Mouse (Mus musculus) CH12.LX (cell line): Measurements from ENCODE around the gene Sort1. TPM values are rescaled to one million over a fixed set of nuclear protein-coding genes. Genes with fewer than 3 reads are reported as not detected.
A peak's percentile ranks its signal among the peaks of the same experiment; 100 is the strongest.

ENCODE experiments used
- DNase-seq: peaks from one replicate; pipeline ENCODE4 v3.0.0-alpha.2; 2013; ENCODE audit errors: extremely low read depth
- H3K27ac ChIP-seq: 2 replicates; pipeline ENCODE4 v1.5.1; 2012; ENCODE audit warnings: low read depth, mild to moderate bottlenecking, control low read depth, moderate library complexity; ENCODE audit not compliant: insufficient read depth
- H3K27me3 ChIP-seq: replicated peaks from 2 replicates; pipeline ENCODE3; 2012; ENCODE audit warnings: inconsistent platforms
- H3K36me3 ChIP-seq, 2 experiments: replicated peaks in 1 of 2; 2 replicates each; pipeline versions ENCODE3 to v1.6.1; 2012; ENCODE audit warnings: inconsistent platforms in 1 of 2, low read length in 1 of 2, mild to moderate bottlenecking in 1 of 2, mixed read lengths in 1 of 2, moderate library complexity in 1 of 2; ENCODE audit not compliant: control insufficient read depth in 1 of 2, insufficient read depth in 1 of 2
- H3K4me1 ChIP-seq, 2 experiments: 2 replicates each; pipeline ENCODE4 v1.6.1; 2012; ENCODE audit warnings: inconsistent platforms in 1 of 2, moderate library complexity in 1 of 2; ENCODE audit not compliant: insufficient read depth in 2 of 2, control insufficient read depth in 1 of 2
- H3K4me2 ChIP-seq: 2 replicates; pipeline ENCODE4 v1.6.1; 2012; ENCODE audit warnings: low read depth, mild to moderate bottlenecking, control low read depth; ENCODE audit not compliant: poor library complexity, insufficient read depth, severe bottlenecking
- H3K4me3 ChIP-seq, 3 experiments: fragments of 150-350 bp in 1 of 3; sonication (generic) in 1 of 3; replicated peaks in 1 of 3; 2 replicates each; pipeline versions ENCODE3 to v1.5.1; 2011 to 2012; ENCODE audit warnings: low read depth in 2 of 3, low read length in 2 of 3, mild to moderate bottlenecking in 2 of 3, moderate library complexity in 2 of 3, control low read depth in 1 of 3, improper control_type of control experiment in 1 of 3, inconsistent platforms in 1 of 3, mixed read lengths in 1 of 3; ENCODE audit not compliant: poor library complexity in 1 of 3
- H3K79me2 ChIP-seq: replicated peaks from 2 replicates; pipeline ENCODE4 v1.6.1; 2012; ENCODE audit warnings: mild to moderate bottlenecking, moderate library complexity; ENCODE audit not compliant: control insufficient read depth, poor library complexity, insufficient read depth, severe bottlenecking; ENCODE audit errors: extremely low read depth
- H3K9ac ChIP-seq: 2 replicates; pipeline ENCODE4 v1.6.1; 2012; ENCODE audit warnings: low read depth, mild to moderate bottlenecking, control low read depth, moderate library complexity; ENCODE audit not compliant: insufficient read depth
- H3K9me3 ChIP-seq: replicated peaks from 2 replicates; pipeline ENCODE3; 2012; ENCODE audit warnings: low read length, inconsistent platforms, mixed read lengths
- CHD2 ChIP-seq: IDR thresholded peaks from 2 replicates; pipeline ENCODE4 v1.6.1; 2011; ENCODE audit warnings: low read length, improper control_type of control experiment
- CTCF ChIP-seq, 2 experiments: IDR thresholded peaks in 1 of 2; conservative IDR thresholded peaks in 1 of 2; 2 replicates each; pipeline ENCODE4 v1.5.1; 2011 to 2012; ENCODE audit warnings: low read depth in 2 of 2, low read length in 2 of 2, improper control_type of control experiment in 1 of 2, inconsistent platforms in 1 of 2, mild to moderate bottlenecking in 1 of 2, moderate library complexity in 1 of 2
- E2F4 ChIP-seq: IDR thresholded peaks from 2 replicates; pipeline ENCODE4 v1.6.1; 2011; ENCODE audit warnings: low read depth, low read length, improper control_type of control experiment; ENCODE audit not compliant: insufficient replicate concordance
- GABPA ChIP-seq: IDR thresholded peaks from 2 replicates; pipeline ENCODE4 v1.6.1; 2012; ENCODE audit warnings: low read depth, low read length, improper control_type of control experiment, inconsistent platforms; ENCODE audit not compliant: insufficient replicate concordance
- JUND ChIP-seq: conservative IDR thresholded peaks from 2 replicates; pipeline ENCODE4 v1.6.1; 2011; ENCODE audit warnings: low read depth, low read length, improper control_type of control experiment
- MAFK ChIP-seq: IDR thresholded peaks from 2 replicates; pipeline ENCODE4 v1.6.1; 2011; ENCODE audit warnings: low read length, improper control_type of control experiment; ENCODE audit not compliant: insufficient replicate concordance
- MYC ChIP-seq: IDR thresholded peaks from 2 replicates; pipeline ENCODE4 v1.6.1; 2011; ENCODE audit warnings: low read depth, mild to moderate bottlenecking, improper control_type of control experiment, low read length
- NELFE ChIP-seq: IDR thresholded peaks from 2 replicates; pipeline ENCODE4 v1.6.1; 2011; ENCODE audit warnings: low read depth, low read length, improper control_type of control experiment
- POLR2A ChIP-seq: IDR thresholded peaks from 2 replicates; pipeline ENCODE4 v1.6.1; 2011; ENCODE audit warnings: low read depth, mild to moderate bottlenecking, improper control_type of control experiment, low read length
- POLR2AphosphoS2 ChIP-seq: IDR thresholded peaks from 2 replicates; pipeline ENCODE4 v1.6.1; 2011; ENCODE audit warnings: low read depth, low read length, improper control_type of control experiment
- RAD21 ChIP-seq: IDR thresholded peaks from 2 replicates; pipeline ENCODE4 v1.6.1; 2011; ENCODE audit warnings: low read depth, mild to moderate bottlenecking, low read length, improper control_type of control experiment, moderate library complexity
- SIN3A ChIP-seq: IDR thresholded peaks from 2 replicates; pipeline ENCODE4 v1.6.1; 2012; ENCODE audit warnings: low read length, improper control_type of control experiment, inconsistent platforms
- SMC3 ChIP-seq: IDR thresholded peaks from 2 replicates; pipeline ENCODE4 v1.6.1; 2011; ENCODE audit warnings: low read depth, low read length, improper control_type of control experiment
- TBP ChIP-seq: conservative IDR thresholded peaks from 2 replicates; pipeline ENCODE4 v1.6.1; 2011; ENCODE audit warnings: low read depth, low read length, improper control_type of control experiment
- TCF12 ChIP-seq: IDR thresholded peaks from 2 replicates; pipeline ENCODE4 v1.6.1; 2014; ENCODE audit warnings: low read depth, mild to moderate bottlenecking, inconsistent platforms, low read length, improper control_type of control experiment
- ZC3H11A ChIP-seq: IDR thresholded peaks from 2 replicates; pipeline ENCODE4 v1.6.1; 2012; ENCODE audit warnings: low read depth, mild to moderate bottlenecking, inconsistent platforms, low read length, improper control_type of control experiment
- ZKSCAN1 ChIP-seq: IDR thresholded peaks from 2 replicates; pipeline ENCODE4 v1.6.1; 2012; ENCODE audit warnings: low read depth, inconsistent platforms, low read length, improper control_type of control experiment, borderline replicate concordance
- ZMIZ1 ChIP-seq: IDR thresholded peaks from 2 replicates; pipeline ENCODE4 v1.6.1; 2012; ENCODE audit warnings: low read depth, mild to moderate bottlenecking, inconsistent platforms, low read length, improper control_type of control experiment
- dilution Hi-C: fragments of 300-500 bp; cut with MboI; formaldehyde crosslinking; loops from 2 replicates; pipeline ENCODE4 v1.14.3; 2020; ENCODE audit warnings: low sequenced_read_pairs; ENCODE audit not compliant: extremely low pct_unique_long_range_greater_than_20kb, extremely low pct_ligation_motif_present
- in situ Hi-C: fragments of 300-500 bp; cut with MboI; formaldehyde crosslinking; loops from 3 replicates; pipeline ENCODE4 v1.14.3; 2019; ENCODE audit warnings: low sequenced_read_pairs, low pct_ligation_motif_present, low pct_unique_long_range_greater_than_20kb, mixed read lengths
- polyA plus RNA-seq: library from polyadenylated mRNA; unstranded; fragments of >175 nt; gene quantifications from 2 replicates; pipeline ENCODE4 v1.2.1, GENCODE M21; 2012; ENCODE audit warnings: low read depth; ENCODE audit not compliant: insufficient read length
- total RNA-seq, 2 experiments: library from RNA; depleted of rRNA; stranded (reverse); fragments of 300-350 nt in 1 of 2; fragments of >200 nt in 1 of 2; gene quantifications; 2 replicates each; pipeline ENCODE4 v1.2.3; 2012 to 2014

Gene Sort1
- total and polyA plus RNA-seq, 3 experiments: 0.15 to 1.2 (median 0.90) TPM

- no peaks in the 10 kb centered on the region for H3K9me3 ChIP-seq
- no peak overlapping the region for H3K4me2 ChIP-seq
- peaks cover 9 to 27% of the 10 kb centered on the region in 2 experiments for H3K36me3 ChIP-seq
- dilution Hi-C loops (no loop called here), in situ Hi-C loops (no loop called here)
- H3K4me3 ChIP-seq: no peak overlapping the region
- peak; percentile 19 for TF ChIP-seq ZC3H11A
- TF ChIP-seq CTCF (conservative IDR thresholded peaks at IDR 0.05 in 1 of 2, IDR thresholded peaks at IDR 0.05 in 1 of 2; ENCODE audit: low read depth in 2 of 2, low read length in 2 of 2): peak; percentile 19 to 90; a peak in 2 of 4 replicates
- TF ChIP-seq JUND: peak; percentile 60; the same call in 1 of the 2 replicates
- 0 out of 2 replicates have a peak, but pooled peaks have one; percentile 41 for TF ChIP-seq MAFK
- peak; percentile 76 for TF ChIP-seq SMC3
- peak; percentile 91 for TF ChIP-seq RAD21
- no peak for TF ChIP-seq TBP
- TF ChIP-seq POLR2AphosphoS2: no peak
- peak; percentile 41; the same call in 1 of the 2 replicates for TF ChIP-seq MYC
- no peak overlapping the region for H3K9ac ChIP-seq
- H3K27ac ChIP-seq: no peak overlapping the region
- no peaks in the 10 kb centered on the region; a peak in 1 of 4 replicates for H3K4me1 ChIP-seq
- H3K27me3 ChIP-seq: peaks cover 15% of the 10 kb centered on the region
- H3K79me2 ChIP-seq: no peaks in the 10 kb centered on the region
- DNase-seq: peak; percentile 54
These were observed 1.3 kb upstream of the Sort1 start for GRCm38 (mm10) chr3:108282401-108283240.

DNA sequence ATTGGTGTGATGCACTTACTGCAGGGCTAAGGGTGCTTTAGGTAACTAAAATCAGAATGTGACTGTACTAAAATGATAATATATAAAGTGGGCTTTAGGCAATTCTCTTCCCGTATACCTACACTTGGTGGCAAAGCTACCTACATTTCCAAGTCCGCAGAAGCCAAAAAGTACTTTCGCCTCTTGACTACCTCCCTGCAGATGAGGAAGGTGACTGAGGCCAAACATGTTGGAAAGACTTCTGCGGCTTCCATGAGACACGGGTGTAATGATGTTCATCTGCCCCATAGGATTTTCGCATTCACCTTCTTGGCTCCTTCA lies 681 bp upstream of the Sort1 start:
- Histone ChIP-seq H3K9me3 (no peaks in the 10 kb centered on the region), H3K9ac (no peak overlapping the region), H3K27ac (no peak overlapping the region), H3K27me3 (peaks cover 15% of the 10 kb centered on the region), H3K4me1 (no peaks in the 10 kb centered on the region; a peak in 1 of 4 replicates), H3K4me3 (no peak overlapping the region), H3K4me2 (peak overlapping the region; percentile 85), H3K36me3 (peaks cover 4 to 21% of the 10 kb centered on the region in 2 experiments), H3K79me2 (no peaks in the 10 kb centered on the region)
- dilution Hi-C loops: no loop called here
- in situ Hi-C loops: no loop called here
- DNase-seq: no peak
- no peak for TF ChIP-seq TCF12
- TF ChIP-seq POLR2A: no peak
- TF ChIP-seq GABPA: no peak
- TF ChIP-seq JUND: no peak
- no peak for TF ChIP-seq ZMIZ1
- no peak for TF ChIP-seq CHD2
- TF ChIP-seq ZKSCAN1: no peak
- TF ChIP-seq CTCF (conservative IDR thresholded peaks at IDR 0.05 in 1 of 2, IDR thresholded peaks at IDR 0.05 in 1 of 2; ENCODE audit: low read depth in 2 of 2, low read length in 2 of 2): no peak
- no peak for TF ChIP-seq SIN3A
- no peak for TF ChIP-seq NELFE
- TF ChIP-seq E2F4: no peak
- no peak for TF ChIP-seq MAFK
